Mouse (Mus musculus) right cerebral cortex, adult 2 months (tissue): ENCODE results near the gene Arl15.

ENCODE experiments used
- DNase-seq, 2 experiments: peaks; one replicate each; pipeline ENCODE4 v3.0.0; 2021 to 2022; ENCODE audit warnings: low spot score in 2 of 2

Arl15 gene

DNA sequence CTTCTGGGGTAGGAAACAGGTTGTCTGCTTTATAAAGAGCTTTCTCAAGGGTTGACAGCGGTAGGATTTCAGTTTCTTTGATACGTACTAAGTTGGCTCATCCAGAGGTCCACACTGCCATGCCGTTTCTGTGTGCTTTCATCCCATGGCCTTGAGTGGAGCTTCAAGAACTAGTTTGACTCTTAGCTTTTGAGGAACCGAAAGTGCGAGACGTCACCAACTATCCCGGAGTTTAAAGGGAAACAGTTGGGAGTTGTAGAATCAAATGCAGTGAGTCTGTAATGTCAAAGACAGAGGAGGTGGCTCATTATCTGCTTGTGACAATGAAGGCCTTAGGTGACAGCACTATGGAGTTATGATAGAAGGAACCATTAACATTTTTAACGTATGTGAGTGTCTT lies 49.6 kb downstream of the Arl15 start:
- DNase-seq, result no peak

DNA sequence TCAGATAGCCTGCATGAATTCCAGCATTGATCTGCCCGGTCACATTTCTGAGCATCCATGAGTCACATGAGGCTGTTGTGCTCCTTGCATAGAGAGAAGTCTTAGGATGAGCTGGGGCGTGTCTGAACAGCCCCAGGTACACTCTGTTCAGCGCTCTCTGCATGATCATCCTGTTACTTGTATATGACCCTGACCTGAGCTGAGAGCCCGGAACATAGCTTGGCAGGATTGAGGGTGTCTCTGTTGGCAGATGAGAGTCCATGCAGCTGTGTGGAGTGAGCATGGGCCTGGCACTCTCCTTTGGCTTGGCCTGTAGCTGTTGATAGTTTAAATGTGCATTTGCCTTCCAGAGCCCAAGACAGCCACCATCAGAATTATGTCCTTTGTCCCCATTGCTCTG lies 50.4 kb downstream of the Arl15 start:
- DNase-seq, result no peak

DNA sequence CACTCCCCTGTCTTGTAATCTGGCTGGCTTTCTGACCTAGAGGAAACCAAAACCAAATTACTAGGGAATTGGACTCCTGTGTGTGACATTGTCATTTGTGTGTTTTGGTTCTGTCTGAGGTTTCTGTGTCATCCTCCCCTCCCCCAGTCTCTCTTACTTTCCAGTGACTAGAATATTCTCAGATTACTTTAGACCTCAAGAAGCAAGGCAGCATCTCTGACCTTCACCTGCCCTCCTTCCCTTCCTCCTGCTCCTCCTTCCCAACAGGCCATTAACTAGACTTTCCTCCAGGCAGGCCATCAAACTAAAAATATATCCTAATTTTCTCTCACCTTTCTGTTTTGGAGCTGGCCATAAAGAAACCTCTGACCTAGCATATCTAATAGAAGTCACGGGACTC lies 50.9 kb downstream of the Arl15 start:
- DNase-seq, result no peak

DNA sequence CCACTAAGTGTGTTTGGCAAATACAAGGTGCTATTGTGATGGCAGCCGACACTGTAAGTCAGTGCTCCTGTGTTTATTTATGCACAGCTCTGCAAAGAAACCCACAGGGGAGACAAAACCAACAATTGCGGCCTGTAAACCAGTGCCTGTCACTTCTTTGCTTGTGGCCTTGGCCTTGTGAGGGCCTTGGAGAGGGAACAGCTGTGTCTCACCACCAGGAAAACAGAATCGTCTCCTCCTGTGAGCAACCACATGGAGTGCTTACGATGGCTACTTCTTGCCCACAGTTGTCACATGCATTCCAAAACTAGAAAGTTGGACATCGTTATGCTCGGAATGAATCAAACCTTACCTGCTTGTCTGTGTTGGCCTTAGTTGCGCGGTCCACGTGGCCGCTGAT lies 52.1 kb downstream of the Arl15 start:
- no peak for DNase-seq

DNA sequence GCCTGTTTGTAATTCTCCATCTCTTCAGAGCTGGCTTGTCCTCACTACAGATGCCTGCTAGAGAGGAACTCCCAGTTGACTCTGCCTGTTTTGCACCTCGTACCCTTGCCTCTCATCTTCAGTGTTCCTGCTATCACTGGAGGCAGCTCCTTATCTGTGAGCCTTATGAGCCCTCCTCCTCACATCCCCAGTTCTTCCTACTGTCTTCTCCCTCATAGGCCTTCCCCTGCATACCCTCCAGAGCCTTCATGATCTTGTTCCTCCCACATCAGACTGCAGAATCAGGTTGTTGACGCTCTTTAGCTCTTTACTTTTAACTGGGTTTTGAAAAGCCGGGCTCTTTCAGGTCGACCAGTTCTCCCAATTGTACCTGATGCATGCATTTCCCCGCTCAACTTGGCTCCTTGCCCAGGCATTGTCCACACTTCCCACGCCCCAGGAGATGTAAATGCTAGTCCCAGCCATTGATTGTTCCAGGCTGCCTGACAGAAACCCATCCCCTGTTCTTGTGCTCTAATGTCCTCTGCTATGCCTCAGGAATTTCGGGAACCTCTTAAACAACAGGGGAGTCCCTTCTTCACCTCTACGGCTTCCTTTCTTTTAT lies 56.2 kb downstream of the Arl15 start:
- no peak for DNase-seq

DNA sequence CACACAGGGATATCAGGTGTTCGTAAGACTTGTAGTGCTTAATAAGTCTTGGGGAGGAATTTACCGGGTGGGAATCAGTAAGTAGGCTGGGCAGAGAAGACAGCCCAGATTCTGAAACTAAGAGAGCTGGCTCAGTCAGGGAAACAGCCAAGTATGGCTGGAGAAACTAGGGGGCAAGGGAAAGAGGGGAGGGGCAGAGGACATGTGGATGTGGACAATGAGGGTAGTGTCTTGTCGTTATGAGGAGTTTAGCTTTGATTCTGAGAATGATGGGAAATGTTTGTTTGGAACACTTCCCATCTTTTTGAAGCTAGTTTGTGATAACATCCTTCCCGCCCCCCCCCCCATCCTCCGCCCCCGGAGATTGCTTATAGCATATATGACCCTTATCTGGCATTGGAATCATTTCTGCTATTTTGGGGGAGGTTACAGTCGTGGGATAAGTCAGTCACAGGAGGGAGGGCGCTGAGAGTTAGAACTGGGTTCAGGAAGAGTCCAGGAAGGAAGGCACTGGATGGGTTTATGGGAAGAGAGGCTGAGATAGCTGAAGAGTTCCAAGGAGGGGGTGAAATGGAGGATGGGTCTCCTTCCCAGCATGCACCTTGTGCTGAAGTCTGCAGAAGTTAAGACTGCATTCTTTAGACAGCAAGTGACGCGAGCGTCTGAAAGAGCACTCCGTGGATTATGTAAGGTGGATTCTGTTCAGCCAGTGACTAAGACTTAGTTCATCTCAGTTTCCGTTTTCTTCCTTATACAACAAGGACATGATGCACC lies 57.5 kb downstream of the Arl15 start:
- DNase-seq, result no peak

DNA sequence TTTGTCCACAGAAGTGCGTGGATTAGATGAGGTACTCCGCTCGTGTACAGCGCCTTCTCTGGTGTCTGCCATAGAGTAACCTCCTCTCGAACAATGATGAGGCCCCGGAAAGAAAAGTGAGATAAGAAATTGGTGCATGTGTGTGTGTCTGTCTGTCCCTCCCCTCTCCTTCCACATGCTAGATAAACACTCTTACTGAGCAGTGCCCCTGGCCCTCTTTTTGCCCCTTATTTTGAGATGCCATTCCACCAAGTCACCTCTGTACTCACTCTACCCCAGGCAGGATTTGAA lies 58.0 kb downstream of the Arl15 start:
- no peak for DNase-seq

DNA sequence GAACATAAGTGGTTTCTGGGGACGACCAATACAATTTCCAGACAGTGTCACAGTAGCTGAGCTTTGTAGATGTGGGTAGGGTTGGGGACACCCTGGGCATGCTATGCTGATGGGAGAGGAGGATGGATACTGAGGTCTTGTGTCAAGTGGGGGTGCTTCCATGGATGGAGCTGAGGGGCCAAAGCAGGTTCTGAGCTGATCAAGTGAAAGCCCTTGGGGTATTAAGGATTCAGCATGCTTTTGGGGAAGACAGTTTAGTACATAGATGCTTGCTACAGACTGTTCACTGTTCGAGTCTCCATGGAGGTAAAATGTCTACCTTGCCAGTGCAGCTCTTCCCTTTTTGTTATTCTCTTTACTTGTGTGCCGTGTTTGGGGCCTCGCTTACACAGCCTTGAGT lies 59.8 kb downstream of the Arl15 start:
- DNase-seq, result no peak

DNA sequence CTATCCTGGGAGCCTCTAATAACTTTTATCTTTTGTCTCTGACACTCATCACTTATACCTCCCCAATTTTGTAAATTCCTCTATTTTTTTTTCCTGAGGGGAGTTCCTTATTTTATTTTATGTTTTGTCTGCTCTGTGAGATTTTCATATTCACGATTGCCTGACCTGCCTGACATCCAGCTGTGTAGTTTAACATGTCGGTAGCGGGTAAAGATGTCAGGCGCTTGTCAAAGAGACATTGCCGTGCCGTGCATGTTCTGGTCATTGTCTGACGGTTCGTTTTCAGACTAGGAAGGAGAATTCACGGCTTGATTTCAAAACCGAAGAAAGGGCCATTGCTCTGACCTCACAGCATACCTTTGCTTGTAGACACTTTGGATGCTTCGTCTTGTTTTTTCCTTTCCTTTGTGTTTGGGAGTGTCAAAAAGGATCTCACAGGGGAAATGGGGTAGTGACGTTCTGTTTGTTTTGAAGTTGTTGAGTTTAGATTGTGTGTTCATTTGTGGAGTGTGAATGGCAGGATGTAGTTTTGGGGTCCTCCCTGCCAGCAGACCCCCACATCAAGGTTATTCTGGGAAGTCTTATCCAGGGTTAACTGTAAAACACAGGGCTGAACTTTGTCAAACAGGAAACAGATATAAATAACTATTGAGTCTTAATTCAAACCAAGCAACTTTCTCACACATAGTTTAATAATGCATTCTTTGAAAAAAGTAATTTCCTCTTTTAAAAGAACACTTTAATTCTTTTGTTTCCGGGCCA lies 60.4 kb downstream of the Arl15 start:
- no peak for DNase-seq

DNA sequence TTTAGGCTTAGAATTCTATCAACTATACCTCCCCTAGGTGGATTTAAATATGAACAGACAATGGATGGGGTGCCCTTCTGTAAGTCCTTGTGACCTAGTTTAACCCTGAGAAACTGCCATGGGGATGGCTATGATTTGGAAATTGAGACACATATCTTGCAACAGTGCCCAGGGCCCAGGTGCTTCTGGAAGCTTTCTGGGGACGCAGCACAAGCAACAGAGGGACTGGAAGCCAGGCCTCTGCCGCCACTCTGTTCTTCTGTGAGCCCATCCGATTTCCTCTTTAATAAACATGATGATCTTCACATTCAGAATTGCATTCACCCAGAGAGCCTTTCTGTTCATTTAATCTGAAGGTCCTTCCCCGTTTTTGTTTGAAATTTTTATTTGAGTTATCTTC lies 62.6 kb downstream of the Arl15 start:
- no peak for DNase-seq

DNA sequence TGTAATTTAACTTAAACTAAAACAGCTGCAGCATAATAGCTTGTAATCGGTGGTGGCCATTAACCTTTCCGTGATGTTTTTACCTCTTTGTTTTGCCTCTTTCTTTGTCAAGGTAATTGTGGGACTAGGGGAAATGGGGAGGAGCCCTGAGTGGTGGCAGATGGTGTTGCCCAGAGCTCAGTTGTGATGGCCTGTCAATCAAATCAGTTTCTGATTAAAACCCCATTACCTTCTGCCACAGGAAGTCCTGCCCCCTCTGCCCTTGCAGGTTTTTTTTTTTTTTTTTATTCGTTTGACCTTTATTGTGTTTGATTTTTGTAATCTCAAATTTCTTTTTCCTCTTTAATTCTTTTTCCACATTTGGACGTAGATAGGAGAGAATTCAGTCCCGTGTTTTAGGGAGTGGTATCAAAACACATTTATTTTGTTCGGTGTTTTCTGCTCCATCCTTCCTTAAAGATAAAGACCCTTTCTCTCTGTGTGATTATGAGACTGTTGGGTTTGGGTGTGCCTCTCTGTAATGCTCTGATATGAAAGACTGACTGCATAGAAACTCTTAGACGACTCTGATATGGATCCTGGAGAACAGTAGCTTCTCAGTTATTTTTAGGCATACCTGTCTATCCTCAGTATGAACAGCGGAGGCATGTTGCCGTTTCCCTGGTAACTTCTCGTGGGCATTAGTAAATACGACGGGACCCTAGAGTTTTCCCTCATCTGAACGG lies 64.5 kb downstream of the Arl15 start:
- no peak for DNase-seq

DNA sequence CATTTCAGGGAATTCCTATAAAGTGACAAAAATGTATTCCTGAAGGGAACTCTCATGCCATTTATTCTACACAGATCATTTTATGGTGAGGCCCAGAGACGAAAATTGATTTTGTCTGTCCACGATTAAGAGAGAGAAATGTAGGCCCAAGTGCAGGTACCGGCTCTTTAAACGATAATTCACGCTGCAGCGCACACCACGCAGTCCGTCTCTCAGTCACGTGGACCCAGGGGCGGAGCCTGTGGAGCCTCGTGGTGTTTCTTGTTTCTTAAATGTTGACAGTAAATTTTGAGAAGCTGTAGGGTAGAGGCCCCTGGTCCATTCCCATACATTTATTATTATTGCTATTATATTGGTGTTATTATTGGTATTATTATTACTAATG lies 65.1 kb downstream of the Arl15 start:
- DNase-seq, result no peak

DNA sequence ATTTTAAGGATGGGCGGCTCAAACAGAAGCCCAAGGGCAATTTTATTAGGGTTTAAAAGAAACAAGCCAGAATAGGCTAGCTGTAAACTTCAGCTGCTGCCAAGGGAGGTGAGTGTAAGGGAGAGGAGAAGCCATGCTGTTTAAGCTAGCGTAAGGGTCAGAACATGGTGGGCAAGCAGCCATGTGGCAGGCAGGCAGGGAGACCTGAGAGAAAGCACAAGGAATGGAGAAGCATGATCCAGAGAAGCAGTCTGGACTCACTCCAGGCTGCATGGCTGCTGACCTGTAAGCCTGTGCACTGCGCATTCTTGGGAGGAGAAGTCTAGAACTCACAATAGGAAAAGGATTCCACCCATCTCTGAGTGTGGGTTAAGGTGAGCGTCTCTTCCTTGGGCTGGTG lies 66.5 kb downstream of the Arl15 start:
- DNase-seq, result no peak

DNA sequence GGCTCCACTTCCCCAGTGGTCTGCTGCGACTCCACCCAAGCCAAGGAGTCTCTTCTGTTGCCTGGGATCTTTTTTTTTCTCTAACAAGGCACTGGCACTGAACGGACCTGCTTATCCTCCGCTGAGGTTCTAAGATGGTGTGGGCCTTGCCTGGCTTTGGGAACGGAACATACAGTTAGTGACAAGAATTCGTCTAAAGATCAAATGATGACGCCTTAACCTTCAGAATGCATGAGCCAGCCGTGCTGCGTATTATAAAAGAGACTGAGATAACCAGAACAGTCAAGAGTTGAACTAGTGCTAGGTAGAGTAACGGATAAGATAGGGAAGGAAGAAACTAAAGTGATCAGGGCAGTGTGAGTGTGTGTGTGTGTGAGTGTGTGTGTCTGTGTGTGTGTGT lies 66.9 kb downstream of the Arl15 start:
- DNase-seq, result no peak

DNA sequence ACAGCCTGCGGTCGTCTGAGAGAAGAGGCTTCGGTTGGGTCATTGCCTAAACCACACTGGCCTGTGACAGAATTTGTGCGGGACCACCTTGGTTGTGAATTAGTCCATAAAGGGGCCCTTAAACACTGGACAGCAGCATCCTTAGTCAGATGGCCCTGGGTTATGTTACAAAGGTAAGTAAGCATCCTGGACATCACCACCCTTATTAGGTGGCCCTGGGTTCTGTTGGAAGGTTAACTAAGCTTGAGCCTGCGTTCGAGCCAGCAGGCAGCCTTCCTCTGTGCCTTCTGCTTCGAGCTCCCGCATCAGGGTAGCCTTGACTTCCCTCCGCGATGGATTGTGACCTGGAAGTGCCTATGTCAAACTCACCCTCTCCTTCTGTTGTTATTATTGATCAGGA lies 68.6 kb downstream of the Arl15 start:
- DNase-seq, result no peak

DNA sequence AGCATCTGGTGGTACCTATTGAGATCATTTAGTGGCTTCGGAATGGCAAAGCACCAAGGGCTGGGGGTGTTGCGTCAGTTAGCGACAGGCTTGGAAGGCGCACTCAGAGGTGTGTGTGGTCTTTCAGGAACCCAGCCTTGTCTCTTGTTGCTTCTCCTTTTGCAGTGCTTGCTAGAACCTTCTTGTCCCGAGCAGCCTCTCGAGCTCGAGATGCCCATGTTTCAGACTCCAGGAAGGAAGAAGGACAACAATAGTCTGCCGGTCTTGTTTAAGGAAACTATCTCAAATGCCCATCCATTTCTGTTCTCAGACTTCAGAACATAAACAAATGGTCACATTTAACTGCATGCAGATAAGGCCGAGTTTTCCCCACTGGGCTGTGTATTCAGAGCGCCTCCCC lies 69.4 kb downstream of the Arl15 start:
- DNase-seq, result no peak

DNA sequence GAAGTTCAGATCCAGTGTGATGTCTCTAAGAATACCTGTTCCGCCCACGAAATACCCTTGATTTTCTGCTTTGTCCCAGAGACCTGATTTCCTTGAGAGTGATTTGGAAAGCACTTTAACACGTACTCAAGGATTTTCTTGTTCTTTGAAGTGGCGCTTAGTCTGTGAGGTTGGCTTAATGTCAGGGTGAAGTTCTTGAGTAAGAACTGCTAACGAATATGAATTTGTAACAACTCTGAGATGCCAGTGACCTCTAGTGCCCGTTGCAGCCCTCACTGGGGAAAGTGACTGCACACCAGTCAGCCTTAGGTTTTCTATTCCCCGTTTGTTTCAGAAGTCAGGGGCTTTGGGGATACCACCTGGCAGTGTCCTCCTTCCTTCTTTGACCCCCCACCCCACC lies 70.0 kb downstream of the Arl15 start:
- DNase-seq, result no peak

DNA sequence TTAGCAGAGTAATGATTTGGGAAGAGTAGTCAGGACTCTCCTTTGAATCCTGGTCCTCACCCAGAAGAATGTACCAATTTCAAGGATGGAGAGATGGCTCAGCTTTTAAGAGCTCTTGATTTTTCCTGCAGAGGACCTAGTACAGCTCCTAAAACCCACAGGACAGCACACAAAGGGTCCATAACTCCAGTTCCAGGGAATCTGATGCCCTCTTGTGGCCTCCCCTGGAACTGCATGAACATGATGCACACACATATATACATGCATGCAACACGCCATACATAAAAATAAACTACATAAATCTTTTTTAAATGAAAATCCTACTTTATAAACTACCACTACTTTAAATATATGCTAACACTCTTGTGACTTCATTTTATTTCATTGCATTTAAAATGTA lies 70.6 kb downstream of the Arl15 start:
- DNase-seq, result peak; percentile 72 to 76

DNA sequence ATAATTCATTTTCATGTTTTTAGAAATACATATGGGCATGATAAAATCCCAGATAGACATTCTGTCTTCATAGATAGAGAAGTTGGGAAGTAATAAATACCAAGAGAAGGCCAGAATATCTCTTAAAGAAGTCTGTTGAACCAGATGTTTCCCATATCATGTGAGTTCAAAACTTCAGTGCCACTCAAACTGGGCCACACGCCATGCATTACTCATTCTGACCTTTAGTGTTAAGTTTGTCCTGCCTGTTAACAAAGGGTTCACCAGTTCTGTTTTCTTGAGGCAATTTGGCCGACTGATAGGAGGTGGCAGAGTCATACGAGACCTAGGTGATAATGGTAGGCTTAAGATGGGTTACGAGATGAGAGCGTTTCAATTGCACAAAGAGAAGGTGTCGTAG lies 71.1 kb downstream of the Arl15 start:
- DNase-seq, result no peak

DNA sequence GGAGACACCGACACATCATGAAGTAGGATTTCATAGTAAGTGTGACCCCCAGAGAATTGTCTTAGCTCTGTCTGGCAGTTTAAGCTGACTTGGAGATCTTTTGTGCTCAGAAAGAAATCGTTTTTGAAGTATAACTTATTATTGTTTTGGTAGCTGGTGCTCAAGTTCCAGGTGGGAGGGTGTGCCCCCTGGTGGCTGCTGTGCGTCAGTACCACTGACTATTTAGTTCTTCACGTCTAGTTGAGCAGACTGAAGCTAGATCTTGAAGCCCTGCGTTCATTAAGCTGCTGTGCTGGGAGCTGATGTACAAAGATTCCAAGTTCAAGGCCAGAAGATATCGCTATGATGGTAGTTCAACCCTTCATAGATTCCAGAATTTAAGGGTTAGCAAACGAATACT lies 71.5 kb downstream of the Arl15 start:
- peak; percentile 68 to 75 for DNase-seq

DNA sequence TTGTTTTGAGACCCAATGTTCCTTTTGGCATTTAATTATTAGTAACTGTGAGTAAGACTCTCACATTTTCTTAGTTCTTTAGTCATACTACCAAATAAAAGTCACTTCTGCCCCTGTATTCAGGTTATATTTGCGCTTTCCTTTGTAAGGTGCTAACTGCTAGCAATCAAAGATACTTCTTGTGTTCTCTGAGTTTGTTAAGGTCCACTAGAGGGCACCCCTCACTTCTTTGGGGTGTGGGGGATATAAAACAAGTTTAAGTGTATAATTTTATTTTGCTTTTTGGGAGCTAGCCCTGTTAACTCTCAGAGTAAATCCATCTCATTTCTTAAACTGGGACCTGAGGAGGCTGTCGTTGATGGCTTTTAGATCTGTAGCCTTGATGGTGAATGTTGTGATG lies 73.4 kb downstream of the Arl15 start:
- DNase-seq, result no peak
